Mouse (Mus musculus) hindbrain, embryonic 11.5 days (tissue): ENCODE results near the gene Bid. TPM values are rescaled to one million over a fixed set of nuclear protein-coding genes. Genes with fewer than 3 reads are reported as not detected.

ENCODE experiments used
- ATAC-seq: fragments of 200-750 bp; cut with Nextera tagmentation; 2 replicates; pipeline ENCODE4 v1.8.0; 2017; ENCODE audit warnings: mild to moderate bottlenecking, moderate TSS enrichment, moderate library complexity; ENCODE audit not compliant: low FRiP score
- DNase-seq: peaks from one replicate; pipeline ENCODE4 v3.0.0-alpha.2; 2015; ENCODE audit warnings: low spot score
- H3K27ac ChIP-seq: fragments of 300-500 bp; sonication (generic); 2 replicates; pipeline ENCODE4 v1.5.1; 2014; ENCODE audit warnings: mild to moderate bottlenecking, low read depth, low read length
- H3K27me3 ChIP-seq: fragments of 300-500 bp; sonication (generic); 2 replicates; pipeline ENCODE4 v1.6.1; 2014; ENCODE audit warnings: mild to moderate bottlenecking, low read length, moderate library complexity, mixed read lengths; ENCODE audit not compliant: control insufficient read depth, insufficient read depth
- H3K36me3 ChIP-seq: fragments of 300-500 bp; sonication (generic); 2 replicates; pipeline ENCODE4 v1.6.1; 2014; ENCODE audit warnings: mild to moderate bottlenecking, low read length, moderate library complexity, mixed read lengths; ENCODE audit not compliant: control insufficient read depth, insufficient read depth
- H3K4me1 ChIP-seq: fragments of 300-500 bp; sonication (generic); replicated peaks from 2 replicates; pipeline ENCODE4 v1.6.1; 2014; ENCODE audit warnings: low read length, mixed read lengths; ENCODE audit not compliant: control insufficient read depth, insufficient read depth
- H3K4me2 ChIP-seq: fragments of 300-500 bp; sonication (generic); replicated peaks from 2 replicates; pipeline ENCODE4 v1.6.1; 2014; ENCODE audit warnings: mild to moderate bottlenecking, low read depth, low read length
- H3K4me3 ChIP-seq: fragments of 300-500 bp; sonication (generic); 2 replicates; pipeline ENCODE4 v1.5.1; 2014; ENCODE audit warnings: low read depth, low read length
- H3K9ac ChIP-seq: fragments of 300-500 bp; sonication (generic); 2 replicates; pipeline ENCODE4 v1.6.1; 2014; ENCODE audit warnings: low read depth, low read length
- H3K9me3 ChIP-seq: fragments of 300-500 bp; sonication (generic); 2 replicates; pipeline ENCODE4 v1.6.1; 2016; ENCODE audit warnings: low read length; ENCODE audit not compliant: control insufficient read depth
- WGBS: fragments of 180-500 bp; shearing (Covaris S2); extraction: QIAGEN DNeasy Blood & Tissue Kit; methylation state at CpG from one replicate; pipeline ENCODE4 v1.1.7; 2014; 5-methylcytosine and 5-hydroxymethylcytosine counted together
- polyA plus RNA-seq: library from polyadenylated mRNA; unstranded; fragments of >200 nt; fragmentation: Nextera tagmentation; extraction: Ambion mirVana; gene quantifications from 2 replicates; pipeline ENCODE4 v1.2.1, GENCODE M21; 2014

The Bid gene
- polyA plus RNA-seq = 15.9 and 16.8 TPM in 2 replicates

DNA sequence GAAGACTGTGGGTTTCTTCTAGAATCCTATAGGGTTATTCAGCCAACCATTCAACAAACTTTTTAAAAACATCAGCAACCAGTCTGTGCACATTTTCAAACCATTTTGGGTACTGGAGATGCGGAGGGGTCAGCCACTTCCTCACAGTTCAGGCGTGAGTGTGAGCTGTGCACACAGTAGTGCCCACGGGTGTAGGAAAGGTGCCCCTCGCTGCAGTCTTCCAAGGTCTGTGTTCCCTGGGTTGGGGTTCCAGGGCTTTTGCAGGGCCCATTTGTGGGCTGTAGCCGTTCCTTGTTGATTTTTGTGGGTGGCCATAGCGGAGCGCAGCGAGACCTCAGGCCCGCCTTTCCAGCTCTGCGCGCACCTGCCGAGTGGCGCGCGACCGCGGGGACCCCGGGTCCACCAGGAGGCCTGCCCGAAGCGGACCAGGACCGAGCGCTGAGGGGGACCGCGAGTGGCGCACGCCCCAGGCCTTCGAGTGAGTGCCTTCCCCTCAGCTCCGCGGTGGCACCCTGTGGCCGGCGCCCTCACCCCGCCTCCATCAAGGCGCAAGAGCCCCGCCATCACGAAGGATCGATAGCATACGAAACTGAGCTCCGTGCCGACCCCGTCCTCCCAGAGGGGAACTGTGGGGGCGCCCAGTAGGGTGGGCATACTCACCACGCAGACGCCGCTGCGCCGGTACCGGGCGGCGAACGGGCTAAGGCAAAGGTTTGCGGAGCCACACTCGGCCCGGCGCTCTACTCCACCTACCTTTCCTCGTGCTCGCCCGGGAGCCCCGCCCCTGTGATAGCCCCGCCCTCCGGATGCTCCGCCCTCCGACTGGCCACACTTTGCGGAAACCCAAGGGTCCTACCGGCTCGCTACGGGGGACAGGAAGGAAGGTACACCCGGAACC is at the start of gene Bid:
TSS of gene Bid (minus strand) at position 780 of the 898 bp plus-strand sequence.
- peak; percentile 93 for ATAC-seq
- Histone ChIP-seq H3K9me3 (no peaks in the 10 kb centered on the region), H3K4me2 (peak within 1 kb of the TSS; percentile 82), H3K4me3 (peak within 1 kb of the TSS; percentile 71), H3K4me1 (no peaks in the 10 kb centered on the region), H3K36me3 (no peaks in the 10 kb centered on the region), H3K27me3 (no peaks in the 10 kb centered on the region), H3K9ac (peak within 1 kb of the TSS; percentile 73), H3K27ac (no peak within 1 kb of the TSS)
- peak; percentile 88 for DNase-seq
- 3% methylated on average over 60 of the region's 67 CpGs for WGBS

DNA sequence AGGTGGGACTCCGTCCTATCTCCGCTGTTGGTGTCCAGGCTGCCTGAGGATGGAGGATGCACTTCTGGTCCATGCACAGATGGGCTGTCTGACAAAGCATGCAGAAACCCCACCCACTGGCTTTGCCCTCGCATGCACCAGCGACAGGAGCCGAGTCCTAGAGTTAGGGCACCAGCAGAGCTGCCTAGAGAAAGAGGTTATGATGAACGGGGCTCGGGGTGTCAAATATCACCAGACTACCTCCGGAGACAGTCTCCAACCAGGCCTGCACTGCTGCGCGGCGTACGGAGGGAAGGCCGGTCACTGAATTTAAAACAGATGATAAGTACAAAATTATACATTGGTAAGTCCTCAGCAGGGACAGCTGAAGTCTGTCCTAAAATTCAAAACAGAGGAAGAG is 49.2 kb upstream of the Bid start:
- no peak overlapping the region for H3K4me3 ChIP-seq
- ATAC-seq = no peak
- no peaks in the 10 kb centered on the region for H3K27me3 ChIP-seq
- DNase-seq = peak; percentile 10
- no peaks in the 10 kb centered on the region for H3K9me3 ChIP-seq
- 58% methylated on average over 13 of the region's 13 CpGs for WGBS
- H3K36me3 ChIP-seq = no peaks in the 10 kb centered on the region
- no peaks in the 10 kb centered on the region for H3K4me1 ChIP-seq
- H3K9ac ChIP-seq = no peak overlapping the region
- no peak overlapping the region for H3K27ac ChIP-seq
- H3K4me2 ChIP-seq = no peak overlapping the region

DNA sequence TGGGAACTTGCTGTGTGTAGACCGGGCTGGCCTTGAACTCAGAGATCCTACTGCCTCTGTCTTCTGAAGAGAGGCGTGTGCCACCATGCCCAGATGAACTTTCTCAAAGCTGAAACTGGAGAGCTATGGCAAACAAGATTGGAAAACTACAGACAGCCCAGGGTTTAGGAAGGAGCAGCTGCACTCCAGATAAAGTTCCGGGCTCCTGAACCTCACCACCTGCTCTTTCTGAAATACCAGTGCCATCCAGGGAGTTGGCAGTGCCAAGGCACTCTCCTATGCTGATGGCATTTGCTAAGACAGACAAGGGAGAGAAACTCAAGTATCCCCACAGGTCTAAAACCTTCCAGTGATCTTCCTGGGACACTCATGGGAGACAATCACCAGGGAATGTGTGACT is 47.5 kb upstream of the Bid start:
- Histone ChIP-seq H3K4me2 (no peak overlapping the region), H3K4me1 (no peaks in the 10 kb centered on the region), H3K27me3 (no peaks in the 10 kb centered on the region), H3K4me3 (no peak overlapping the region), H3K27ac (no peak overlapping the region), H3K36me3 (no peaks in the 10 kb centered on the region), H3K9me3 (no peaks in the 10 kb centered on the region), H3K9ac (no peak overlapping the region)
- ATAC-seq = no peak
- DNase-seq = no peak
- WGBS = 91% methylated on average over 3 of the region's 3 CpGs

DNA sequence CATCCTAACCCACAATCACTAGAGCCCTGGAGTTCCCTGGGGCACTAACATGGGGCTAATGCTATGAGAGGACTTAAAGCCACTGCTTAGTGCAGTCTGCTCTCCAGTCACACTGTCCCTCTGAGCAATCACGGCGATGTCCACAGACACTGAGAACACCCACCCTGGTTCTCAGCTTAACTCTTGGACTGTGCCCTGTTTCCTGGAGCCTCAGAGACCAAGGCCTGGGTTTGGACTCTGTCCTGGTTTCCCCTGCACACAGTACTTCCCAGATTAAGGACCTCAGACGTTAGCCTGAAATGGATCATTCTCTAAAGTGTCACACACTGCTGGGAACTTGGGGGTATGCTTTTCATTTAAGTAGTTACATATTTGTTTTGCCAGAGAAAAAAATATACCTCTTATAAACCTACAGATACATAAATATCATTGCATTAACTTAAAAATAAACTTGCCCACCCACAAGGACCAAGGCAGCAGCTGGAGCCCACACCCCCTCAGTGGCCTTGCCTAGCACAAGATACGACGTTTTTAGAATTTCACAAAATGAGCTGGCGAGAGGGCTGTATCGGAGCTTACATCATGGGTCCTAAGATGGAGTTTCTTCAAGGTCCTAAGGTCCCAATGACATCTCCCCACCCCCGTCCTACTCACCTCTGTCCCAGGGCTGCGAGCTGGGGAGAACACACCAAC is 43.8 kb upstream of the Bid start:
- no peak for DNase-seq
- Histone ChIP-seq H3K9me3 (no peaks in the 10 kb centered on the region), H3K27me3 (no peaks in the 10 kb centered on the region), H3K36me3 (no peaks in the 10 kb centered on the region), H3K4me1 (no peaks in the 10 kb centered on the region), H3K4me2 (no peak overlapping the region), H3K9ac (no peak overlapping the region), H3K4me3 (no peak overlapping the region), H3K27ac (no peak overlapping the region)
- no peak for ATAC-seq
- 90% methylated on average over 9 of the region's 9 CpGs for WGBS

DNA sequence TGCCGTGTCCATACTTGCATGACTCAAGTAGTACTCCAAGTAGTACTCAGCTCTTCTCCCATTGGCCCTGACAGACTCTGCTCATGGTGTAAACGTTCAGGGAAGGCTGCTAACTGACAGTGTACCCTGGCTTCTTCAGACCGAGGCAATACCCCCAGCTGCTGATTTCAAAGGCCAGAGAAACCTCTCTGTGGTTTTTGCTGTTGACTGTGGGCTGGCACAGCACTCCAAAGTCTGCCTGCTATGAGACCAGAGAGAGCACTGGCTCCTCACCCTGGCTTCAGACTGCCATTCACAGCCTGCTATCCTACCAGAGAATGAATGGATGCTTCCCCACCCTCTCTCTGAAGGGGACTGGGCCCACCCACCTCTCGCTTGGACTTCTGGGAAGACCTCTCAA is 40.7 kb upstream of the Bid start:
- no peak for ATAC-seq
- 87% methylated on average over 4 of the region's 4 CpGs for WGBS
- Histone ChIP-seq H3K4me3 (no peak overlapping the region), H3K36me3 (no peaks in the 10 kb centered on the region), H3K9me3 (no peaks in the 10 kb centered on the region), H3K4me2 (no peak overlapping the region), H3K9ac (no peak overlapping the region), H3K27ac (no peak overlapping the region), H3K27me3 (no peaks in the 10 kb centered on the region), H3K4me1 (no peaks in the 10 kb centered on the region)
- DNase-seq = no peak

DNA sequence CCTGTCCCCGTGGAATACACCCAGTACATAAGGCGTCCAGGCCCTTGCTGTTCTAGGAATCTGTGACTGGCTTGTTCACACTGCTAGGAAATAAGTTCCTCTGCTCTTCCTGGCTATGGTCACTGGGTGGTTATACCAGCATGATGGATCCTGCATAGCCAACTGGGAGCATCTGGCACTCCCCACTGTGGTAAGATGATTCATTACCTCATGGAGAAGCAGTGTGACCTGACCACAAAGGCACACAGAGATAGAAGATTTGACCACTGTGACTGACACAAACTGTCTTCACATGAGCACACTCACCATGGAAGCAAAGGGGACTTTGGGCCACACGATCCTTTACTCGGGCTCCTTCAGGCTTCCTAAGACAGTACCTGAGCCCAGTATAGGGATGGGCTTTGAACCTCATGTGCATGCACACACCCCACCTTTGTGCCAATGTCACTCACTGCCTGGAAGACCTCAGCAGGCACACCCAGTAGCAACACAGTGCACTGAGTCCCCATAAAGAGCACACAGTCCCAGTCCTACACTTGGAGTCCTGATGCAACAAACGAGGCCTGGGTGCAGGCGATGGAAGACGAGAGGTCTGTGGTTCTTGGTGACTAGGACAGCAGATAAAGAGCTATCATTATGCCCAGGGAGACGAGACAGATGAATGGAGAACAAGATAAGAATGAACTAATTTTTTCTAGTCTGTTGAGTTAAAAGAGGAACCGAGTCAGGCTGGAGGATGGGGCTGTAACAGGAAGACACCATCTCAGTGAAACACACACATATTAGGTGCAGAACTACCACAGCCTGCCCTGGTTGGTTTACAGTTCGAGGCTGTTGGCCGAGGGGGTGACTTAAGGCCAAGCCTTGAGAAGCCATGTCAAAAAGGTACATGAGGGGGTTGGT is 39.9 kb upstream of the Bid start:
- H3K4me1 ChIP-seq = no peaks in the 10 kb centered on the region
- no peaks in the 10 kb centered on the region for H3K9me3 ChIP-seq
- no peak for DNase-seq
- H3K27ac ChIP-seq = no peak overlapping the region
- H3K27me3 ChIP-seq = no peaks in the 10 kb centered on the region
- no peak overlapping the region for H3K4me2 ChIP-seq
- no peak overlapping the region for H3K4me3 ChIP-seq
- no peak overlapping the region for H3K9ac ChIP-seq
- WGBS = 87% methylated on average over 11 of the region's 11 CpGs
- no peak for ATAC-seq
- H3K36me3 ChIP-seq = no peaks in the 10 kb centered on the region

DNA sequence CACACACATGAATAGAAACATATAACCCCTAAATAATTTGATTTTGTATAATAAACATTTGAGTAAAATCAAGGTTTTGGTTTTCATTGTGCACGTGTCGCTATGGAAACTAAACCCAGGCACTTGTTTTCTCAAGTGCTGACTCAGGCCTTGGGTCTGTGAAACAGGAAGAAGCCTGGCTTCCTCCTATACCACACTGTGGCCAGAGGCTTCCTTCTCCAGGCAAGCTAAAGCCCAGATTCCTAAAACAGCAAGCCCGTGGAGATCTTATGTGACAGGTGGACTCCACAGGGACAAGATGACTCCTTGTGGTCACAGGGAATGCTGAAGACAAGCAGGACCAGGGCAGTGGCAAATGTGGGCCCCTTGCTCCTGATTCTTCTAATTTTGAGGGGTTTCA is 38.6 kb upstream of the Bid start:
- H3K9me3 ChIP-seq = no peaks in the 10 kb centered on the region
- H3K36me3 ChIP-seq = no peaks in the 10 kb centered on the region
- WGBS = 80% methylated on average over 3 of the region's 3 CpGs
- no peaks in the 10 kb centered on the region for H3K4me1 ChIP-seq
- H3K9ac ChIP-seq = no peak overlapping the region
- H3K4me2 ChIP-seq = no peak overlapping the region
- H3K27ac ChIP-seq = no peak overlapping the region
- DNase-seq (no peak), ATAC-seq (no peak)
- H3K4me3 ChIP-seq = no peak overlapping the region
- H3K27me3 ChIP-seq = no peaks in the 10 kb centered on the region

DNA sequence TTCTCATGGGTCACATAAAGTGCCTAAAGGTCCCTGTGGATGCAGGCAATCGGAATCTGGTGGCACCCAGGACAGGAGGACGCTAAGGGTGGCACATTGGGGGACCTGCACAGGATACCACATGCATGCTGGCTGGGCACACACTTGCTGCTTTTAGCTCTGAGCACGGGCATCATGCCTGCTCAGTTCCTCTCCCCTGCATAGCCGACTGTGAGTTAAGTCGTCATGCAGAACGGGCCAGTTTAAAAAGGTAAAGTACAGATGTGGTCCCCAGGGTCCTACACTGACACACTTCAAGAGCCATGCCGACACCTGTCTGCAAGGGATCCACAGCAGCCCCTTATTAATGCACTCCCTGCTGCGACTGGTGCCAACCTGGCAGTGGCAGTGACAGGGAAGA is 37.6 kb upstream of the Bid start:
- no peaks in the 10 kb centered on the region for H3K4me1 ChIP-seq
- no peaks in the 10 kb centered on the region for H3K27me3 ChIP-seq
- no peak overlapping the region for H3K27ac ChIP-seq
- no peak for DNase-seq
- ATAC-seq = no peak
- no peak overlapping the region for H3K4me2 ChIP-seq
- 90% methylated on average over 8 of the region's 8 CpGs for WGBS
- no peak overlapping the region for H3K9ac ChIP-seq
- H3K4me3 ChIP-seq = no peak overlapping the region
- H3K9me3 ChIP-seq = no peaks in the 10 kb centered on the region
- H3K36me3 ChIP-seq = no peaks in the 10 kb centered on the region
